Mouse (Mus musculus): ENCODE results near the gene Umodl1. TPM values are rescaled to one million over a fixed set of nuclear protein-coding genes. Genes with fewer than 3 reads are reported as not detected.

Umodl1 gene
- polyA plus RNA-seq, 1 experiment from 2014 or later: 0.20 TPM

- H3K36me3 ChIP-seq: no peaks in the 10 kb centered on the region
- H3K9ac ChIP-seq: no peak overlapping the region
- H3K4me3 ChIP-seq: no peak overlapping the region
- H3K9me3 ChIP-seq: no peaks in the 10 kb centered on the region
- 5% methylated on average over 5 of the region's 5 CpGs for WGBS
- H3K27ac ChIP-seq: peak overlapping the region; percentile 30; the same call in 1 of the 2 replicates
- peak; percentile 72 for ATAC-seq (ENCODE audit: insufficient number of reproducible peaks, insufficient read depth, low FRiP score, low TSS enrichment)
- peaks cover 10% of the 10 kb centered on the region for H3K4me1 ChIP-seq
- no peak overlapping the region for H3K4me2 ChIP-seq (replicated peaks)
- no peaks in the 10 kb centered on the region for H3K27me3 ChIP-seq
These were observed 46.5 kb downstream of the Umodl1 start for GRCm38 (mm10) chr17:31000897-31001296.

GRCm38 (mm10) chr17:31002613-31003012 is 48.2 kb downstream of the Umodl1 start:
- H3K9ac ChIP-seq: no peak overlapping the region
- H3K4me1 ChIP-seq: peaks cover 10% of the 10 kb centered on the region
- H3K27ac ChIP-seq: no peak overlapping the region
- H3K36me3 ChIP-seq: no peaks in the 10 kb centered on the region
- no peak overlapping the region for H3K4me3 ChIP-seq
- no peak for ATAC-seq (ENCODE audit: insufficient number of reproducible peaks, insufficient read depth, low FRiP score, low TSS enrichment)
- H3K4me2 ChIP-seq (replicated peaks): no peak overlapping the region
- no peaks in the 10 kb centered on the region for H3K9me3 ChIP-seq
- no peaks in the 10 kb centered on the region for H3K27me3 ChIP-seq
- WGBS: 89% methylated on average over 5 of the region's 5 CpGs

- Histone ChIP-seq H3K27me3 (no peaks in the 10 kb centered on the region), H3K4me3 (no peak overlapping the region), H3K9ac (no peak overlapping the region), H3K36me3 (no peaks in the 10 kb centered on the region), H3K27ac (no peak overlapping the region), H3K4me1 (peaks cover 10% of the 10 kb centered on the region), H3K9me3 (no peaks in the 10 kb centered on the region), H3K4me2 (replicated peaks) (no peak overlapping the region)
- no peak for ATAC-seq (ENCODE audit: insufficient number of reproducible peaks, insufficient read depth, low FRiP score, low TSS enrichment)
- 86% methylated on average over 2 of the region's 2 CpGs for WGBS
These were observed 50.8 kb downstream of the Umodl1 start for GRCm38 (mm10) chr17:31005284-31005683.

- no peaks in the 10 kb centered on the region for H3K4me1 ChIP-seq
- H3K9ac ChIP-seq: no peak overlapping the region
- H3K4me2 ChIP-seq (replicated peaks): no peak overlapping the region
- ATAC-seq (ENCODE audit: insufficient number of reproducible peaks, insufficient read depth, low FRiP score, low TSS enrichment): no peak
- H3K36me3 ChIP-seq: no peaks in the 10 kb centered on the region
- WGBS: 85% methylated on average over 3 of the region's 3 CpGs
- no peaks in the 10 kb centered on the region for H3K9me3 ChIP-seq
- H3K27me3 ChIP-seq: no peaks in the 10 kb centered on the region
- H3K27ac ChIP-seq: no peak overlapping the region
- H3K4me3 ChIP-seq: no peak overlapping the region
These were observed 52.9 kb downstream of the Umodl1 start for GRCm38 (mm10) chr17:31007357-31007756.

- Histone ChIP-seq H3K36me3 (no peaks in the 10 kb centered on the region), H3K27ac (no peak overlapping the region), H3K9me3 (no peaks in the 10 kb centered on the region), H3K4me3 (no peak overlapping the region), H3K27me3 (no peaks in the 10 kb centered on the region), H3K4me1 (no peaks in the 10 kb centered on the region), H3K9ac (no peak overlapping the region), H3K4me2 (replicated peaks) (no peak overlapping the region)
- 83% methylated on average over 8 of the region's 8 CpGs for WGBS
- ATAC-seq (ENCODE audit: insufficient number of reproducible peaks, insufficient read depth, low FRiP score, low TSS enrichment): no peak
These were observed 54.0 kb downstream of the Umodl1 start for GRCm38 (mm10) chr17:31008416-31008815.

- ATAC-seq (ENCODE audit: insufficient number of reproducible peaks, insufficient read depth, low FRiP score, low TSS enrichment): no peak
- Histone ChIP-seq H3K4me2 (replicated peaks) (no peak overlapping the region), H3K36me3 (no peaks in the 10 kb centered on the region), H3K9me3 (peaks cover 6% of the 10 kb centered on the region; the same call in 1 of the 2 replicates), H3K4me3 (no peak overlapping the region), H3K27me3 (no peaks in the 10 kb centered on the region), H3K4me1 (no peaks in the 10 kb centered on the region), H3K27ac (no peak overlapping the region), H3K9ac (no peak overlapping the region)
- WGBS: 28% methylated on average over 9 of the region's 9 CpGs
These were observed 57.3 kb downstream of the Umodl1 start for GRCm38 (mm10) chr17:31011551-31012394.

GRCm38 (mm10) chr17:31018267-31018666 is 63.8 kb downstream of the Umodl1 start:
- no peak for ATAC-seq (ENCODE audit: insufficient number of reproducible peaks, insufficient read depth, low FRiP score, low TSS enrichment)
- Histone ChIP-seq H3K4me1 (no peaks in the 10 kb centered on the region), H3K36me3 (no peaks in the 10 kb centered on the region), H3K4me2 (replicated peaks) (no peak overlapping the region), H3K9me3 (peaks cover 6% of the 10 kb centered on the region; the same call in 1 of the 2 replicates), H3K27me3 (no peaks in the 10 kb centered on the region), H3K9ac (no peak overlapping the region), H3K27ac (no peak overlapping the region), H3K4me3 (no peak overlapping the region)
- WGBS: 65% methylated on average over 4 of the region's 4 CpGs

GRCm38 (mm10) chr17:31019505-31019904 is 65.1 kb downstream of the Umodl1 start:
- H3K4me3 ChIP-seq: no peak overlapping the region
- no peaks in the 10 kb centered on the region for H3K27me3 ChIP-seq
- H3K9me3 ChIP-seq: peaks cover 6% of the 10 kb centered on the region; the same call in 1 of the 2 replicates
- H3K4me2 ChIP-seq (replicated peaks): no peak overlapping the region
- 5% methylated on average over 2 of the region's 2 CpGs for WGBS
- no peak for ATAC-seq (ENCODE audit: insufficient number of reproducible peaks, insufficient read depth, low FRiP score, low TSS enrichment)
- no peak overlapping the region for H3K9ac ChIP-seq
- H3K4me1 ChIP-seq: no peaks in the 10 kb centered on the region
- H3K27ac ChIP-seq: no peak overlapping the region
- H3K36me3 ChIP-seq: no peaks in the 10 kb centered on the region

GRCm38 (mm10) chr17:31020078-31020477 is 65.6 kb downstream of the Umodl1 start:
- no peak overlapping the region for H3K4me3 ChIP-seq
- no peak overlapping the region for H3K4me2 ChIP-seq (replicated peaks)
- no peak for ATAC-seq (ENCODE audit: insufficient number of reproducible peaks, insufficient read depth, low FRiP score, low TSS enrichment)
- H3K27me3 ChIP-seq: no peaks in the 10 kb centered on the region
- H3K9ac ChIP-seq: no peak overlapping the region
- H3K9me3 ChIP-seq: peaks cover 6% of the 10 kb centered on the region; the same call in 1 of the 2 replicates
- no peaks in the 10 kb centered on the region for H3K4me1 ChIP-seq
- no peaks in the 10 kb centered on the region for H3K36me3 ChIP-seq
- 78% methylated on average over 2 of the region's 2 CpGs for WGBS
- no peak overlapping the region for H3K27ac ChIP-seq

GRCm38 (mm10) chr17:31021276-31021675 is 66.8 kb downstream of the Umodl1 start:
- ATAC-seq (ENCODE audit: insufficient number of reproducible peaks, insufficient read depth, low FRiP score, low TSS enrichment): no peak
- Histone ChIP-seq H3K4me3 (no peak overlapping the region), H3K27me3 (no peaks in the 10 kb centered on the region), H3K9me3 (peaks cover 4% of the 10 kb centered on the region; the same call in 1 of the 2 replicates), H3K9ac (no peak overlapping the region), H3K27ac (no peak overlapping the region), H3K36me3 (no peaks in the 10 kb centered on the region), H3K4me1 (no peaks in the 10 kb centered on the region), H3K4me2 (replicated peaks) (no peak overlapping the region)
- WGBS: 81% methylated on average over 8 of the region's 8 CpGs

GRCm38 (mm10) chr17:31024125-31024781 is 69.8 kb downstream of the Umodl1 start:
- no peaks in the 10 kb centered on the region for H3K9me3 ChIP-seq
- no peaks in the 10 kb centered on the region for H3K27me3 ChIP-seq
- no peak overlapping the region for H3K4me3 ChIP-seq
- H3K4me1 ChIP-seq: 0 out of 2 replicates have a peak, but pooled peaks cover 4% of the 10 kb centered on the region
- H3K4me2 ChIP-seq (replicated peaks): no peak overlapping the region
- no peak overlapping the region for H3K27ac ChIP-seq
- no peak for ATAC-seq (ENCODE audit: insufficient number of reproducible peaks, insufficient read depth, low FRiP score, low TSS enrichment)
- H3K36me3 ChIP-seq: no peaks in the 10 kb centered on the region
- 64% methylated on average over 7 of the region's 7 CpGs for WGBS
- no peak overlapping the region for H3K9ac ChIP-seq

GRCm38 (mm10) chr17:31024782-31025125 is 70.3 kb downstream of the Umodl1 start:
- no peak overlapping the region for H3K4me2 ChIP-seq (replicated peaks)
- H3K9me3 ChIP-seq: no peaks in the 10 kb centered on the region
- 48% methylated on average over 5 of the region's 5 CpGs for WGBS
- no peak for ATAC-seq (ENCODE audit: insufficient number of reproducible peaks, insufficient read depth, low FRiP score, low TSS enrichment)
- H3K9ac ChIP-seq: no peak overlapping the region
- H3K4me3 ChIP-seq: no peak overlapping the region
- H3K27me3 ChIP-seq: no peaks in the 10 kb centered on the region
- H3K27ac ChIP-seq: no peak overlapping the region
- H3K36me3 ChIP-seq: no peaks in the 10 kb centered on the region
- H3K4me1 ChIP-seq: 0 out of 2 replicates have a peak, but pooled peaks cover 4% of the 10 kb centered on the region

Measured in embryonic facial prominence, embryonic 12.5 days (tissue).